Mouse (Mus musculus) MEL (cell line): ENCODE measurements at regions not wholly inside any gene's neighbourhood (a gene's known extent, or its start where the extent isn't known, plus 50 kb on each side); places are given as distances from the start of the nearest gene placed in this dataset.

Source experiments
- DNase-seq: peaks from one replicate; pipeline ENCODE4 v3.0.0; 2011; ENCODE audit warnings: low read depth, low spot score
- H3K27ac ChIP-seq: 2 replicates; pipeline ENCODE4 v1.5.1; 2012; ENCODE audit warnings: low read depth, mild to moderate bottlenecking, control low read depth, low read length, moderate library complexity; ENCODE audit not compliant: control insufficient read depth
- H3K27me3 ChIP-seq, 2 experiments: fragments of 150-350 bp in 1 of 2; sonication (generic) in 1 of 2; 2 replicates each; pipeline ENCODE4 v1.6.1; 2012; ENCODE audit warnings: low read length in 2 of 2, mild to moderate bottlenecking in 2 of 2, improper control_type of control experiment in 1 of 2, moderate library complexity in 1 of 2; ENCODE audit not compliant: insufficient read depth in 2 of 2, control insufficient read depth in 1 of 2
- H3K36me3 ChIP-seq, 2 experiments: 2 replicates each; pipeline ENCODE4 v1.6.1; 2012 to 2014; ENCODE audit warnings: low read length in 2 of 2, improper control_type of control experiment in 1 of 2, inconsistent platforms in 1 of 2, mild to moderate bottlenecking in 1 of 2; ENCODE audit not compliant: insufficient read depth in 2 of 2, control insufficient read depth in 1 of 2
- H3K4me1 ChIP-seq, 2 experiments: fragments of 150-350 bp in 1 of 2; sonication (generic) in 1 of 2; 2 replicates each; pipeline ENCODE4 v1.6.1; 2012; ENCODE audit warnings: low read length in 2 of 2, improper control_type of control experiment in 1 of 2, mild to moderate bottlenecking in 1 of 2; ENCODE audit not compliant: insufficient read depth in 2 of 2, control insufficient read depth in 1 of 2
- H3K4me3 ChIP-seq, 2 experiments: fragments of 150-350 bp in 1 of 2; sonication (generic) in 1 of 2; 2 replicates each; pipeline ENCODE4 v1.5.1; 2012; ENCODE audit warnings: low read depth in 2 of 2, low read length in 2 of 2, mild to moderate bottlenecking in 2 of 2, moderate library complexity in 2 of 2, control low read depth in 1 of 2, improper control_type of control experiment in 1 of 2; ENCODE audit not compliant: control insufficient read depth in 1 of 2, insufficient read depth in 1 of 2
- H3K79me2 ChIP-seq: 2 replicates; pipeline ENCODE4 v1.6.1; 2012; ENCODE audit warnings: mild to moderate bottlenecking, low read length, moderate library complexity; ENCODE audit not compliant: control insufficient read depth, poor library complexity, insufficient read depth
- H3K9ac ChIP-seq: 2 replicates; pipeline ENCODE4 v1.6.1; 2012; ENCODE audit warnings: low read depth, mild to moderate bottlenecking, control low read depth, low read length, moderate library complexity; ENCODE audit not compliant: control insufficient read depth, poor library complexity, severe bottlenecking
- H3K9me3 ChIP-seq: fragments of 150-350 bp; sonication (generic); replicated peaks from 2 replicates; pipeline ENCODE4 v1.6.1; 2012; ENCODE audit warnings: mild to moderate bottlenecking, low read length, improper control_type of control experiment, moderate library complexity; ENCODE audit not compliant: insufficient read depth
- BHLHE40 ChIP-seq: IDR thresholded peaks from 2 replicates; pipeline ENCODE4 v1.6.1; 2012; ENCODE audit warnings: low read depth, mild to moderate bottlenecking, inconsistent platforms, low read length, improper control_type of control experiment, borderline replicate concordance
- CHD2 ChIP-seq: IDR thresholded peaks from 2 replicates; pipeline ENCODE4 v1.6.1; 2011; ENCODE audit warnings: low read length, improper control_type of control experiment
- E2F4 ChIP-seq: IDR thresholded peaks from 2 replicates; pipeline ENCODE4 v1.6.1; 2011; ENCODE audit warnings: low read depth, low read length, improper control_type of control experiment, borderline replicate concordance
- ETS1 ChIP-seq: IDR thresholded peaks from 2 replicates; pipeline ENCODE4 v1.6.1; 2012; ENCODE audit warnings: low read depth, mild to moderate bottlenecking, inconsistent platforms, low read length, improper control_type of control experiment, moderate library complexity
- GATA1 ChIP-seq: IDR thresholded peaks from 2 replicates; pipeline ENCODE4 v1.6.1; 2011; ENCODE audit warnings: low read depth, low read length, improper control_type of control experiment
- JUND ChIP-seq: IDR thresholded peaks from 2 replicates; pipeline ENCODE4 v1.6.1; 2011; ENCODE audit warnings: low read depth, mild to moderate bottlenecking, improper control_type of control experiment, low read length
- KAT2A ChIP-seq: conservative IDR thresholded peaks from 2 replicates; pipeline ENCODE4 v1.6.1; 2012; ENCODE audit warnings: low read depth, low read length, improper control_type of control experiment, inconsistent platforms
- MAFK ChIP-seq: IDR thresholded peaks from 2 replicates; pipeline ENCODE4 v1.6.1; 2011; ENCODE audit warnings: low read depth, mild to moderate bottlenecking, low read length, improper control_type of control experiment, borderline replicate concordance
- MEF2A ChIP-seq: IDR thresholded peaks from 2 replicates; pipeline ENCODE4 v1.6.1; 2014; ENCODE audit warnings: low read depth, mild to moderate bottlenecking, inconsistent platforms, low read length, improper control_type of control experiment; ENCODE audit not compliant: poor library complexity, insufficient replicate concordance, severe bottlenecking; ENCODE audit errors: extremely low read depth
- MXI1 ChIP-seq: IDR thresholded peaks from 2 replicates; pipeline ENCODE4 v1.6.1; 2011; ENCODE audit warnings: mild to moderate bottlenecking, low read depth, low read length, improper control_type of control experiment
- POLR2A ChIP-seq, 2 experiments: IDR thresholded peaks; 2 replicates each; pipeline ENCODE4 v1.6.1; 2011 to 2012; ENCODE audit warnings: low read length in 2 of 2, mild to moderate bottlenecking in 2 of 2, control low read depth in 1 of 2, improper control_type of control experiment in 1 of 2, low read depth in 1 of 2, moderate library complexity in 1 of 2; ENCODE audit not compliant: control insufficient read depth in 1 of 2, insufficient read depth in 1 of 2, poor library complexity in 1 of 2
- RAD21 ChIP-seq: IDR thresholded peaks from 2 replicates; pipeline ENCODE4 v1.6.1; 2011; ENCODE audit warnings: mild to moderate bottlenecking, low read depth, low read length, improper control_type of control experiment
- RCOR1 ChIP-seq: IDR thresholded peaks from 2 replicates; pipeline ENCODE4 v1.6.1; 2012; ENCODE audit warnings: low read depth, mild to moderate bottlenecking, inconsistent platforms, low read length, improper control_type of control experiment
- SIN3A ChIP-seq: IDR thresholded peaks from 2 replicates; pipeline ENCODE4 v1.6.1; 2012; ENCODE audit warnings: low read length, improper control_type of control experiment, inconsistent platforms
- TBP ChIP-seq: IDR thresholded peaks from 2 replicates; pipeline ENCODE4 v1.8.0; 2011; ENCODE audit warnings: low read depth, low read length, improper control_type of control experiment
- UBTF ChIP-seq: IDR thresholded peaks from 2 replicates; pipeline ENCODE4 v1.6.1; 2012; ENCODE audit warnings: low read depth, mild to moderate bottlenecking, inconsistent platforms, low read length, improper control_type of control experiment, moderate library complexity, borderline replicate concordance; ENCODE audit not compliant: insufficient read depth
- USF2 ChIP-seq, 2 experiments: IDR thresholded peaks; 2 replicates each; pipeline ENCODE4 v1.6.1; 2011 to 2012; ENCODE audit warnings: improper control_type of control experiment in 2 of 2, low read length in 2 of 2, borderline replicate concordance in 1 of 2, inconsistent platforms in 1 of 2, low read depth in 1 of 2, mild to moderate bottlenecking in 1 of 2; ENCODE audit not compliant: insufficient read depth in 1 of 2
- ZC3H11A ChIP-seq: IDR thresholded peaks from 2 replicates; pipeline ENCODE4 v1.6.1; 2012; ENCODE audit warnings: low read depth, mild to moderate bottlenecking, inconsistent platforms, low read length, improper control_type of control experiment
- ZNF384 ChIP-seq: IDR thresholded peaks from 2 replicates; pipeline ENCODE4 v1.6.1; 2012; ENCODE audit warnings: low read depth, mild to moderate bottlenecking, inconsistent platforms, low read length, improper control_type of control experiment

- Histone ChIP-seq H3K4me3 (no peak overlapping the region), H3K27me3 (no peaks in the 10 kb centered on the region), H3K79me2 (no peaks in the 10 kb centered on the region), H3K9ac (no peak overlapping the region), H3K27ac (no peak overlapping the region), H3K9me3 (no peaks in the 10 kb centered on the region), H3K4me1 (no peaks in the 10 kb centered on the region), H3K36me3 (no peaks in the 10 kb centered on the region)
- no peak for DNase-seq
- no peak for TF ChIP-seq RCOR1
- TF ChIP-seq ZC3H11A = no peak
- no peak for TF ChIP-seq MAFK
- no peak for TF ChIP-seq USF2 (IDR thresholded peaks at IDR 0.05; ENCODE audit: borderline replicate concordance in 1 of 2, insufficient read depth in 1 of 2, low read depth in 1 of 2, low read length in 2 of 2)
- no peak for TF ChIP-seq MXI1
- TF ChIP-seq GATA1 = no peak
- TF ChIP-seq BHLHE40 = no peak
- no peak for TF ChIP-seq E2F4
- no peak for TF ChIP-seq KAT2A
- TF ChIP-seq TBP = no peak
- no peak for TF ChIP-seq ZNF384
Observed at GRCm38 (mm10) chr10:115025950-115026349, 158.9 kb downstream of the Tph2 start.

GRCm38 (mm10) chr10:115019443-115019842 is 165.4 kb downstream of the Tph2 start:
- H3K79me2 ChIP-seq = no peaks in the 10 kb centered on the region
- H3K9me3 ChIP-seq = no peaks in the 10 kb centered on the region
- H3K4me3 ChIP-seq = no peak overlapping the region
- H3K9ac ChIP-seq = no peak overlapping the region
- TF ChIP-seq MEF2A (no peak), BHLHE40 (no peak)
- H3K4me1 ChIP-seq = no peaks in the 10 kb centered on the region
- H3K27me3 ChIP-seq = no peaks in the 10 kb centered on the region
- no peaks in the 10 kb centered on the region for H3K36me3 ChIP-seq
- no peak overlapping the region for H3K27ac ChIP-seq
- no peak for DNase-seq

- H3K36me3 ChIP-seq = no peaks in the 10 kb centered on the region
- no peaks in the 10 kb centered on the region; a peak in 1 of 4 replicates for H3K27me3 ChIP-seq
- H3K79me2 ChIP-seq = no peaks in the 10 kb centered on the region
- no peak for TF ChIP-seq JUND
- TF ChIP-seq RAD21 = no peak
- TF ChIP-seq ETS1 = no peak
- TF ChIP-seq POLR2A (IDR thresholded peaks at IDR 0.05; ENCODE audit: control insufficient read depth in 1 of 2, insufficient read depth in 1 of 2, low read depth in 1 of 2, low read length in 2 of 2, poor library complexity in 1 of 2) = no peak
- TF ChIP-seq ZNF384 = no peak
- TF ChIP-seq SIN3A = no peak
- TF ChIP-seq CHD2 = no peak
- no peak for TF ChIP-seq UBTF
- H3K4me1 ChIP-seq = no peaks in the 10 kb centered on the region
- H3K9me3 ChIP-seq = no peaks in the 10 kb centered on the region
- no peak overlapping the region for H3K27ac ChIP-seq
- no peak for DNase-seq
- H3K9ac ChIP-seq = no peak overlapping the region
- no peak overlapping the region for H3K4me3 ChIP-seq
Observed at GRCm38 (mm10) chr10:115013491-115014001, 171.3 kb downstream of the Tph2 start.
